Mouse (Mus musculus): ENCODE data around the gene Mrpl48. TPM values are rescaled to one million over a fixed set of nuclear protein-coding genes. Genes with fewer than 3 reads are reported as not detected.
A peak's percentile ranks its signal among the peaks of the same experiment; 100 is the strongest.

Gene Mrpl48
- total and polyA plus RNA-seq, 2 experiments: 9.5 to 24.6 TPM

DNA sequence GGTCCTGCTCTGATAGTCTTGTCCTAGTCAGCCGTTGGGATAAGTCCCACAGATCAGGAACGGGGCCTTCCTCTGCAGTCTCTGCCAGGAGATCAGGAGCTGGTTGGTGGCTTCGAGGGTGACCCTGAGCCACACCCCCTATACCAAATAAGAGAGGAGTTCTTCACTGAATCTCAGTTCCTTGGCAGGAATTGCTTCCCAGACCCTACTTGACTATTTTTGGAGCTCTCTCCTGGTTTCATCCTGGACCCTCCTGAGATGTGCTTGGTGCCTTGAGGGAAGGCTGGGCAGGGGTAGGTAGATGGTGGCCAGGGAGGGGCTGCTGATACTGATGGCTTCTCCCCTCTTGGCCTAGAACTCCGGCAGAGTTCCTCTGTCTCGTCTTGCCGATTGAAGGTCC lies 111.7 kb downstream of the Mrpl48 start:
- H3K36me3 ChIP-seq (ENCODE audit: control insufficient read depth, insufficient read depth, low read length): no peaks in the 10 kb centered on the region
- no peak overlapping the region for H3K4me3 ChIP-seq (ENCODE audit: insufficient read depth, low read depth, low read length)
- H3K4me1 ChIP-seq (ENCODE audit: control insufficient read depth, insufficient read depth, low read length): peaks cover 11% of the 10 kb centered on the region
- H3K27me3 ChIP-seq (ENCODE audit: control insufficient read depth, insufficient read depth, low read length): no peaks in the 10 kb centered on the region
- WGBS: 66% methylated on average over 6 of the region's 6 CpGs
- no peaks in the 10 kb centered on the region for H3K79me2 ChIP-seq (ENCODE audit: control insufficient read depth, insufficient read depth, low read length)
- no peak for DNase-seq (ENCODE audit: extremely low read depth, low read depth, low spot score)
- peak overlapping the region; percentile 17; the same call in 1 of the 2 replicates for H3K9ac ChIP-seq (ENCODE audit: low read depth, low read length)
- H3K27ac ChIP-seq (replicated peaks; ENCODE audit: insufficient read depth, low read depth, low read length): peak overlapping the region; percentile 51
- TF ChIP-seq CTCF (IDR thresholded peaks at IDR 0.05; ENCODE audit: low read depth, low read length) (no peak), POLR2A (IDR thresholded peaks at IDR 0.05; ENCODE audit: extremely low read depth, insufficient read depth, low read length) (no peak)

Other genes with a start within 250 kb of the Mrpl48 start
- gene C2cd3, start 236.1 kb downstream of the Mrpl48 start, total RNA-seq (2014; rRNA removed): 4.5 and 5.9 TPM in 2 replicates
- gene C2cd3, start 236.1 kb downstream of the Mrpl48 start, polyA plus RNA-seq (2012; rRNA removed): 5.1 TPM in 2 replicates
- 9.8 and 10.9 TPM in 2 replicates for gene Ppme1, start 236.0 kb downstream of the Mrpl48 start, total RNA-seq (2014; rRNA removed)
- 55.2 and 59.1 TPM in 2 replicates for gene Ppme1, start 236.0 kb downstream of the Mrpl48 start, polyA plus RNA-seq (2012; rRNA removed)
- not detected in 2 replicates for gene Ucp3, start 135.3 kb downstream of the Mrpl48 start, total RNA-seq (2014; rRNA removed)
- gene Ucp3, start 135.3 kb downstream of the Mrpl48 start, polyA plus RNA-seq (2012; rRNA removed): not detected in 2 replicates
- gene Ucp2, start 115.0 kb downstream of the Mrpl48 start, total RNA-seq (2014; rRNA removed): 12.2 and 17.5 TPM in 2 replicates
- gene Ucp2, start 115.0 kb downstream of the Mrpl48 start, polyA plus RNA-seq (2012; rRNA removed): 27.9 and 45.2 TPM in 2 replicates
- 0.27 and 0.55 TPM in 2 replicates for gene Dnajb13, start 93.3 kb downstream of the Mrpl48 start, total RNA-seq (2014; rRNA removed)
- 0.29 and 0.30 TPM in 2 replicates for gene Dnajb13, start 93.3 kb downstream of the Mrpl48 start, polyA plus RNA-seq (2012; rRNA removed)
- 4.3 and 10.7 TPM in 2 replicates for gene Coa4, start 71.2 kb downstream of the Mrpl48 start, total RNA-seq (2014; rRNA removed)
- gene Coa4, start 71.2 kb downstream of the Mrpl48 start, polyA plus RNA-seq (2012; rRNA removed): 8.9 and 11.6 TPM in 2 replicates
- 30.4 and 33.0 TPM in 2 replicates for gene Rab6a, start 891 bp downstream of the Mrpl48 start, total RNA-seq (2014; rRNA removed)
- gene Rab6a, start 891 bp downstream of the Mrpl48 start, polyA plus RNA-seq (2012; rRNA removed): 13.2 and 13.5 TPM in 2 replicates
- 10.4 and 22.3 TPM in 2 replicates for gene Plekhb1, start 54.1 kb upstream of the Mrpl48 start, total RNA-seq (2014; rRNA removed)
- gene Plekhb1, start 54.1 kb upstream of the Mrpl48 start, polyA plus RNA-seq (2012; rRNA removed): 37.6 and 41.4 TPM in 2 replicates
- 7.4 and 11.5 TPM in 2 replicates for gene Fam168a, start 98.3 kb upstream of the Mrpl48 start, total RNA-seq (2014; rRNA removed)
- 32.0 and 38.5 TPM in 2 replicates for gene Fam168a, start 98.3 kb upstream of the Mrpl48 start, polyA plus RNA-seq (2012; rRNA removed)

Measured in liver, adult 2 months (tissue).